Comparison of ENCODE assay signal across 12 mouse cellular contexts in the genomic region with DNA sequence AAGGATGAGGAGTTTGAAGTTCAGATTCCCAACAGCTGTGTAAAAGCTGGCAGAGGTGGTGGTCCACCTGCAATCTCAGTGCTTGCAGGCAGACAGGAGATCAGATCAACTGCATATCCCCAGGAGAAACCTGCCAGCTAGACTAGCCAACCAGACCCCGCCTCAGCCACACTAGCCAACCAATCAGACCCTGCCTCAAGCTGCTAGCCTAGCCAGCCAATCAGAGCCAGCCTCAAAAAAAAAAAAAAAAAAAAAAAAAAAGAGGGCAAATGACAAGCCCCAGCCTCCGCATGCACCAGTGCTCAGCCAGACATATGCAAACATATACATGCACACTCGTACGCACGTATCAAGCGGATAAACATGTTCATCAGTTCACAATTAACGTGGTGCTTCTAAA. TPM values are rescaled to one million over a fixed set of nuclear protein-coding genes. Genes with fewer than 3 reads are reported as not detected.
DNase-seq lines count a peak whose midpoint lies in the region; ATAC-seq and TF ChIP-seq lines count a peak whose summit lies in the region.
"Had no signal": no experiment of that assay in that cellular context is flagged by ENCODE, and none has a peak within 500 bp of the region (broad histone marks: within the 10 kb centered on the region; RNA-seq: fewer than 3 reads in every experiment).

No protein-coding gene starts in this region.

- H3K36me3 ChIP-seq in hindbrain, embryonic 10.5 days, result peaks cover 87% of the 10 kb centered on the region
- H3K36me3 ChIP-seq in hindbrain, embryonic 14.5 days (replicated peaks; ENCODE audit: control insufficient read depth, insufficient read depth), result peaks cover 82% of the 10 kb centered on the region
- peaks cover 38% of the 10 kb centered on the region for H3K36me3 ChIP-seq in liver, embryonic 11.5 days (ENCODE audit: control insufficient read depth, insufficient read depth, low read length)

- no peaks in the 10 kb centered on the region for H3K27me3 ChIP-seq in hindbrain, embryonic 10.5 days (ENCODE audit: insufficient read depth, poor library complexity, severe bottlenecking)
- no peaks in the 10 kb centered on the region for H3K27me3 ChIP-seq in hindbrain, embryonic 14.5 days (ENCODE audit: control insufficient read depth, insufficient read depth, low read length)
- no peaks in the 10 kb centered on the region for H3K27me3 ChIP-seq in liver, embryonic 11.5 days (replicated peaks; ENCODE audit: control insufficient read depth, insufficient read depth, low read length)
- H3K27me3 ChIP-seq: liver, embryonic 15.5 days; megakaryocyte, embryonic 14.5 days had no signal

- TF ChIP-seq CTCF in brain, embryonic 14.5 days (IDR thresholded peaks at IDR 0.05; ENCODE audit: borderline replicate concordance, extremely low read depth, insufficient read depth, insufficient read length), result no peak

- peak; percentile 33 for DNase-seq in hindbrain, embryonic 10.5 days (ENCODE audit: low spot score)
- no peak for DNase-seq in hindbrain, embryonic 14.5 days (ENCODE audit: low spot score)
- DNase-seq in A20 (ENCODE audit: low read depth, low spot score), result peak; percentile 9
- DNase-seq in brain, embryonic 14.5 days (ENCODE audit: low read depth), result peak; percentile 67
- DNase-seq in liver, embryonic 11.5 days (ENCODE audit: low spot score), result no peak
- no peak for DNase-seq in adrenal gland, postnatal 4 days (ENCODE audit: low spot score in 2 of 2)
- DNase-seq in right cerebral cortex, adult 2 months (ENCODE audit: low spot score in 2 of 2), result no peak
- no peak for DNase-seq in left cerebral cortex, postnatal 10 days (ENCODE audit: extremely low spot score in 1 of 2, low spot score in 2 of 2)
- DNase-seq: gastrocnemius, postnatal 36 days; kidney, adult 2 months had no signal

- H3K27ac ChIP-seq in hindbrain, embryonic 10.5 days, result no peak overlapping the region
- no peak overlapping the region for H3K27ac ChIP-seq in hindbrain, embryonic 14.5 days
- no peak overlapping the region for H3K27ac ChIP-seq in liver, embryonic 11.5 days (ENCODE audit: low read depth, low read length)
- H3K27ac ChIP-seq: liver, embryonic 15.5 days had no signal

- no peak for TF ChIP-seq POLR2A in brain, embryonic 14.5 days (IDR thresholded peaks at IDR 0.05; ENCODE audit: borderline replicate concordance, extremely low read depth, insufficient read depth, insufficient read length, poor library complexity, severe bottlenecking)

- no peak overlapping the region for H3K4me2 ChIP-seq in hindbrain, embryonic 14.5 days (replicated peaks)
- H3K4me2 ChIP-seq in liver, embryonic 11.5 days, result no peak overlapping the region
- H3K4me2 ChIP-seq: liver, embryonic 15.5 days had no signal

- no peaks in the 10 kb centered on the region for H3K4me1 ChIP-seq in hindbrain, embryonic 10.5 days (replicated peaks)
- H3K4me1 ChIP-seq in hindbrain, embryonic 14.5 days (replicated peaks; ENCODE audit: control insufficient read depth, insufficient read depth, low read length), result no peaks in the 10 kb centered on the region
- H3K4me1 ChIP-seq in liver, embryonic 11.5 days (replicated peaks; ENCODE audit: control insufficient read depth, insufficient read depth, low read length), result no peaks in the 10 kb centered on the region
- H3K4me1 ChIP-seq: liver, embryonic 15.5 days had no signal

- no peaks in the 10 kb centered on the region for H3K9me3 ChIP-seq in hindbrain, embryonic 10.5 days
- no peaks in the 10 kb centered on the region for H3K9me3 ChIP-seq in hindbrain, embryonic 14.5 days (ENCODE audit: control insufficient read depth, low read length)
- H3K9me3 ChIP-seq in liver, embryonic 11.5 days (ENCODE audit: control insufficient read depth, low read length), result no peaks in the 10 kb centered on the region
- H3K9me3 ChIP-seq: liver, embryonic 15.5 days had no signal

- WGBS in hindbrain, embryonic 10.5 days, result 81% methylated on average over 7 of the region's 7 CpGs
- 71% methylated on average over 7 of the region's 7 CpGs for WGBS in hindbrain, embryonic 14.5 days
- 86% methylated on average over 7 of the region's 7 CpGs for WGBS in liver, embryonic 11.5 days

- intact Hi-C loops in left cerebral cortex, postnatal 10 days (cut with DNase I), result no loop called here

- H3K9ac ChIP-seq in hindbrain, embryonic 14.5 days, result no peak overlapping the region
- no peak overlapping the region for H3K9ac ChIP-seq in liver, embryonic 11.5 days (ENCODE audit: low read depth, low read length)
- H3K9ac ChIP-seq: liver, embryonic 15.5 days had no signal

- ATAC-seq in hindbrain, embryonic 14.5 days (ENCODE audit: low FRiP score), result no peak
- peak; percentile 54; the same call in 1 of the 2 replicates for ATAC-seq in liver, embryonic 11.5 days (replicated peaks; ENCODE audit: low FRiP score)

- H3K4me3 ChIP-seq in hindbrain, embryonic 10.5 days, result no peak overlapping the region
- H3K4me3 ChIP-seq in hindbrain, embryonic 14.5 days (replicated peaks; ENCODE audit: low read length), result no peak overlapping the region
- H3K4me3 ChIP-seq in liver, embryonic 11.5 days (ENCODE audit: low read depth, low read length), result no peak overlapping the region
- H3K4me3 ChIP-seq: liver, embryonic 15.5 days; megakaryocyte, embryonic 14.5 days had no signal

RNA-seq across cellular contexts. Expression of a gene that starts 19.5 kb away (rescaled TPM):
- polyA plus RNA-seq in hindbrain, embryonic 10.5 days (2016; fragmentation: Nextera tagmentation; extraction: Ambion mirVana), result 1.6 and 2.3 TPM in 2 replicates
- 2.2 and 2.5 TPM in 2 replicates for polyA plus RNA-seq in hindbrain, embryonic 14.5 days (2014; fragmentation: Nextera tagmentation; extraction: Ambion mirVana)
- 5.9 and 6.4 TPM in 2 replicates for polyA plus RNA-seq in brain, embryonic 14.5 days (2012; rRNA removed)
- 4.7 and 4.9 TPM in 2 replicates for polyA plus RNA-seq in liver, embryonic 11.5 days (2014; fragmentation: Nextera tagmentation; extraction: Ambion mirVana)
- 10 to 100 TPM; 11.0 to 11.2 TPM for total RNA-seq in adrenal gland, postnatal 4 days (2021)
- total RNA-seq in left cerebral cortex, postnatal 10 days (2021), result 1 to 10 TPM; 3.7 to 4.5 TPM

RNA-seq across cellular contexts. Expression of a gene that starts 33.1 kb away (rescaled TPM):
- 41.4 and 44.2 TPM in 2 replicates for polyA plus RNA-seq in hindbrain, embryonic 10.5 days (2016; fragmentation: Nextera tagmentation; extraction: Ambion mirVana)
- 44.7 and 51.1 TPM in 2 replicates for polyA plus RNA-seq in hindbrain, embryonic 14.5 days (2014; fragmentation: Nextera tagmentation; extraction: Ambion mirVana)
- 32.4 and 46.8 TPM in 2 replicates for polyA plus RNA-seq in brain, embryonic 14.5 days (2012; rRNA removed)
- 57.4 and 57.9 TPM in 2 replicates for polyA plus RNA-seq in liver, embryonic 11.5 days (2014; fragmentation: Nextera tagmentation; extraction: Ambion mirVana)
- total RNA-seq in adrenal gland, postnatal 4 days (2021), result 10 to 100 TPM; 31.5 to 34.7 TPM
- total RNA-seq in left cerebral cortex, postnatal 10 days (2021), result 10 to 100 TPM; 21.9 to 27.1 TPM

Comparison
In these comparisons a context has a peak if more than half of its experiments do, and no peak if none do; other contexts are left out.
1. DNase-seq: peak in hindbrain, embryonic 10.5 days (single experiment), A20 (single experiment) and brain, embryonic 14.5 days (single experiment); none in hindbrain, embryonic 14.5 days (single experiment), liver, embryonic 11.5 days (single experiment), adrenal gland, postnatal 4 days (0 of 2), right cerebral cortex, adult 2 months (0 of 2) and left cerebral cortex, postnatal 10 days (0 of 2).